Mouse (Mus musculus) ovary, adult 2 months (tissue): ENCODE results near the gene B3galt2. TPM values are rescaled to one million over a fixed set of nuclear protein-coding genes. Genes with fewer than 3 reads are reported as not detected.

Source experiments
- polyA plus RNA-seq: library from polyadenylated mRNA; depleted of rRNA; stranded (reverse); fragments of >200 nt; gene quantifications from 2 replicates; pipeline ENCODE4 v1.2.3, GENCODE M21; 2012; rRNA removed

The B3galt2 gene
- polyA plus RNA-seq: 0.23 TPM in 2 replicates

GRCm38 (mm10) chr1:143640650-143641407 lies at the start of gene B3galt2:
B3galt2 (plus strand) TSS chr1:143640664.

GRCm38 (mm10) chr1:143702741-143703262 lies 62.3 kb downstream of the B3galt2 start, which contains the start of gene Cdc73:
Cdc73 (minus strand) TSS chr1:143702893.

Other genes with a start within 250 kb of the B3galt2 start
- gene Cdc73, start 62.2 kb downstream of the B3galt2 start, polyA plus RNA-seq: 0.66 and 0.97 TPM in 2 replicates
- 14.8 and 17.6 TPM in 2 replicates for gene Glrx2, start 75.7 kb downstream of the B3galt2 start, polyA plus RNA-seq
- 1.3 and 1.5 TPM in 2 replicates for gene Trove2, start 136.4 kb downstream of the B3galt2 start, polyA plus RNA-seq
- gene Uchl5, start 136.6 kb downstream of the B3galt2 start, polyA plus RNA-seq: 2.0 and 2.3 TPM in 2 replicates